Mouse (Mus musculus) myocyte (in vitro differentiated cells): Measurements from ENCODE around the gene Fzr1.

Experiments
- POLR2A ChIP-seq: IDR thresholded peaks from one replicate; pipeline ENCODE4 v1.6.1; 2011; ENCODE audit warnings: low read depth, mild to moderate bottlenecking, control low read depth, moderate library complexity; ENCODE audit not compliant: insufficient read length
- USF1 ChIP-seq: IDR thresholded peaks from one replicate; pipeline ENCODE4 v1.6.1; 2011; ENCODE audit warnings: low read depth, mild to moderate bottlenecking, control low read depth, moderate library complexity

- TF ChIP-seq POLR2A (no peak), USF1 (no peak)
These were observed 1.6 kb upstream of the Fzr1 start for GRCm38 (mm10) chr10:81379809-81380378.
